Mouse (Mus musculus) layer of hippocampus, adult 6 months (tissue): Measurements from ENCODE around the gene Olfr1276. TPM values are rescaled to one million over a fixed set of nuclear protein-coding genes. Genes with fewer than 3 reads are reported as not detected.

Experiments used
- long read RNA-seq, 2 experiments: library from polyadenylated mRNA; unstranded; transcript quantifications; one replicate each; pipeline ENCODE4 v2.0.0; 2019 to 2020
- polyA plus RNA-seq: library from polyadenylated mRNA; unstranded; fragments of <200 nt; fragmentation: Nextera tagmentation; gene quantifications from 2 replicates; pipeline ENCODE4 v1.2.3, GENCODE M21; 2021

The Olfr1276 gene
- not detected in 2 replicates for polyA plus RNA-seq
- long read RNA-seq, experiment 1 = 0 reads
- long read RNA-seq, experiment 2 = 0 reads

DNA sequence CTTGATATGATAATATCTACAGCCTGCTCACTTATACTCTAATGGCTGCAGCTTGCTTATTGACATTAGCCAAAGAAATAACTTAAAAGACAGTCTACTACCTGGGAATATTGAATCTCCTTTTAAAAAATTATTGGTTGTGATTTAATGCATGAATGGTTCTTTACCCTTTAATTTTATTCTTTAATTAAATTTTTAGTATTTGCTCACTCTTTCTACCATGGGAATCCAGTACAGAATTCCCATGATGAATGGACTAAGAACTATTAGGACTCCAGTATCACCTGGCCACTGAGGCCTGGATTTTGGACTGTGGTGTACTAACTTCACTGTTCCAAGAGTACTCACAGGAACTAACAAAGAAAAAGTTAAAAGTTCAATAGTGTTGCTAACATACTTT is at the start of gene Olfr1276:
Olfr1276 (plus strand) TSS at position 301 of the 400 bp plus-strand sequence.

DNA sequence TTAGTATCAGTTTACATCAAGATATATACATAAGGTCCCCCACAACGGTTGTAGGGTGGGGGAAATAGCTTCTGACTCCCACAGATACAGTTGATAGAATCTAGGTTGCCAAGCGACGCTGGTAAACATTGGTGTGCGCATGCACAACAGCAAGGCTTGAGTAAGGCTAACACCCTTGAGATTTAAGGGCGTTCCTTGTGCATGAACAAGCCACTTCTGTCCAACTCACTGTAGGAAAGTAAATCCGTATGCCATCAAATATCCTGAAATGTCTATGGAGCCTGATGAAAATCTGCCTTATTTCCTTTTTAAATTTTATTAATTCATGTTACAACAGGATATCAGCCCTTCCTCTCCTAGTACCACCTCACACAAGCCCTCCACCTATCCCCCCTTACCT is 24.8 kb upstream of the Olfr1276 start, which contains the start of gene 4930430A15Rik:
4930430A15Rik (minus strand) TSS at position 101 of the 400 bp plus-strand sequence.

DNA sequence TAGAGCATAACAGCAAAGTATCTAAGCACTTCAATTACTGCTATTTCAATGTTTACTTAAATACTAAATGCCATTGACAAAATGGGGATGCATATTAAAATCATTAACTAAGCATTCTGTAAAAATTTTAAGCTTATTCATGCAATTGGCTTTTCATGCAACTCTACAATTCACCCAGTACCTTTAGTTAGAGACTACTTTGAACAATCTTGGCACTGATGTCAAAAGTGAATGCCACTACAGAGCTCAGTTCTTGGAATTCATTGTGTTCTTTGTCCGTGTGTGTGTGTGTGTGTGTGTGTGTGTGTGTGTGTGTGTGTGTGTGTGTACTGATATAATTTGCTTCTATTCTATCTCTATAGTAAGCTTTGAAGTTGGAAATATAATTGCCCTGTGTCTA is 19.1 kb upstream of the Olfr1276 start, which contains the start of gene Olfr1275:
Olfr1275 (minus strand) TSS at position 101 of the 400 bp plus-strand sequence.

DNA sequence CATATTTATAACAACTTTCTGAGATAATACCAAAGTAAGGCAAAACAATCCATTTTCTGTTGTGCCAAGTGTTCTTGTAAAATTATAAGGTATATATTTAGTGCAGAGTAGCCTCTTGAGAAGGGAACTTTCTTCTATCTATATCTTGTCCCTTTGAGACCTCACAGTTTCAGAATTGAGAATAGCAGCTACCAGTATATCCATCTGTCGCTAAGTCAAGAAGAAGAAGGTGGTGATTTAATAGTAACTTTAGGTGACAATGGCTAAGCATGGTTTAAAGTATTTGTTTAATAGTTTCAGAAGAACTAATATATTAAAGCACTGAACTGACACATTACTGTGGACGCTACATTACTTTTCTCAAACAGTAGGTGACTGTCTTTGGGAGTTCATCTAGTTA is 19.7 kb downstream of the Olfr1276 start, which contains the start of gene Olfr1277:
Olfr1277 (minus strand) TSS at position 101 of the 400 bp plus-strand sequence.

DNA sequence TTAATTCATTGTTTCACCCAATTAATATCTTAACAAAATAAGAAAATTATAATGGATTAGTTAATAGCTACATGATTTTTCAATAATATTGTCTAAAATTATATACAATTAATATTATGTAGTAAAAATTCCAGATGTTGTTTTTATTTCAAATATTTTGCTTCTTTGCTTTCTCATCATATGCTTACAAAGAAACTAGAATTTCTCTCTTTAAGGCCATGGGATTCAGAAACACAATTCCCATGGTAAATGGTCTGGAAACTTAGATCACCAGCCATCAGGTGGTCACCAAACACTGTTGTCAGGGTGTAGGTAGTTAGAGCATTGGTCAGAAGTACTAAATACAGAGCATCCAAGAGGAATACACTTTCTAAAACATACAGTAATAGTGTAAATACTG is 35.5 kb downstream of the Olfr1276 start, which contains the start of gene Olfr1278:
Olfr1278 (plus strand) TSS at position 301 of the 400 bp plus-strand sequence.

DNA sequence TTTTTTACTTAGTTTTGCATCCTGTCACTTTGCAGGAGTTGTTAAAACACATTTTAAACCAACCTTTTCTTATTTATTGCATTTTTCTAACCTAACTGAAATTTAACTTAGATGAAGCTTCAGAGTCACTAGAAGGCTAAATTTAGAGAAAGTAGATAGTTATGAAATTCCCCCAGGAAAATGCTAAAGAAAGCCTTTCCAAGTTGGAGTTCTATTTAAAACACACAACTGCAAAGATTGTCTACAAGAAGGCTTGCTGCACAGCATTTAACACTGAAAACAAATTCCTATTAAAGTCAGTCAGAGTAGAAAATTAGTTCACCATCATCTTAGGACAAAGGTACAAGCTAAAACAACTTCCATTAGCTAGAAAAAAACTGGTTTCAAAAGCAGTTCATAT is 46.1 kb downstream of the Olfr1276 start, which contains the start of gene Olfr1279:
Olfr1279 (plus strand) TSS at position 262 of the 400 bp plus-strand sequence.

Other genes with a start within 250 kb of the Olfr1276 start
- not detected in 2 replicates for gene Gm13941, start 148.5 kb upstream of the Olfr1276 start, polyA plus RNA-seq
- gene Gm15130, start 101.6 kb upstream of the Olfr1276 start, polyA plus RNA-seq = not detected in 2 replicates
- gene 4930430A15Rik, start 24.9 kb upstream of the Olfr1276 start, polyA plus RNA-seq = not detected in 2 replicates
- not detected in 2 replicates for gene Olfr1275, start 19.2 kb upstream of the Olfr1276 start, polyA plus RNA-seq
- not detected in 2 replicates for gene Olfr1277, start 19.6 kb downstream of the Olfr1276 start, polyA plus RNA-seq
- not detected in 2 replicates for gene Olfr1278, start 35.6 kb downstream of the Olfr1276 start, polyA plus RNA-seq
- gene Olfr1279, start 46.1 kb downstream of the Olfr1276 start, polyA plus RNA-seq = not detected in 2 replicates
- not detected in 2 replicates for gene Olfr1280, start 59.5 kb downstream of the Olfr1276 start, polyA plus RNA-seq
- not detected in 2 replicates for gene Olfr1281, start 72.0 kb downstream of the Olfr1276 start, polyA plus RNA-seq
- not detected in 2 replicates for gene Olfr1282, start 81.6 kb downstream of the Olfr1276 start, polyA plus RNA-seq
- not detected in 2 replicates for gene Olfr1283, start 112.3 kb downstream of the Olfr1276 start, polyA plus RNA-seq
- not detected in 2 replicates for gene Olfr1284, start 121.0 kb downstream of the Olfr1276 start, polyA plus RNA-seq
- gene Olfr1286, start 168.6 kb downstream of the Olfr1276 start, polyA plus RNA-seq = not detected in 2 replicates
- gene Olfr1287, start 194.6 kb downstream of the Olfr1276 start, polyA plus RNA-seq = not detected in 2 replicates
- not detected in 2 replicates for gene Olfr1288, start 219.6 kb downstream of the Olfr1276 start, polyA plus RNA-seq
- not detected in 2 replicates for gene Olfr1289, start 226.3 kb downstream of the Olfr1276 start, polyA plus RNA-seq
- gene Olfr1290, start 239.3 kb downstream of the Olfr1276 start, polyA plus RNA-seq = not detected in 2 replicates
- gene Olfr1291-ps1, start 242.7 kb downstream of the Olfr1276 start, polyA plus RNA-seq = not detected in 2 replicates